Mouse (Mus musculus) neural tube, embryonic 12.5 days (tissue): ENCODE results near the gene Cpsf7. TPM values are rescaled to one million over a fixed set of nuclear protein-coding genes. Genes with fewer than 3 reads are reported as not detected.

Experiments
- ATAC-seq: fragments of 200-750 bp; cut with Nextera tagmentation; 2 replicates; pipeline ENCODE4 v1.8.0; 2017; ENCODE audit warnings: low read depth, mild to moderate bottlenecking, moderate TSS enrichment, moderate library complexity; ENCODE audit not compliant: low FRiP score
- H3K27ac ChIP-seq: fragments of 300-500 bp; sonication (generic); 2 replicates; pipeline ENCODE4 v1.5.1; 2016
- H3K27me3 ChIP-seq: fragments of 300-500 bp; sonication (generic); replicated peaks from 2 replicates; pipeline ENCODE4 v1.6.1; 2016; ENCODE audit warnings: mild to moderate bottlenecking
- H3K36me3 ChIP-seq: fragments of 300-500 bp; sonication (generic); 2 replicates; pipeline ENCODE4 v1.6.1; 2016; ENCODE audit warnings: mild to moderate bottlenecking
- H3K4me1 ChIP-seq: fragments of 300-500 bp; sonication (generic); 2 replicates; pipeline ENCODE4 v1.6.1; 2016
- H3K4me2 ChIP-seq: fragments of 300-500 bp; sonication (generic); replicated peaks from 2 replicates; pipeline ENCODE4 v1.6.1; 2016; ENCODE audit warnings: mild to moderate bottlenecking
- H3K4me3 ChIP-seq: fragments of 300-500 bp; sonication (generic); 2 replicates; pipeline ENCODE4 v1.5.1; 2016
- H3K9ac ChIP-seq: fragments of 300-500 bp; sonication (generic); 2 replicates; pipeline ENCODE4 v1.6.1; 2016; ENCODE audit warnings: mild to moderate bottlenecking
- H3K9me3 ChIP-seq: fragments of 300-500 bp; sonication (generic); 2 replicates; pipeline ENCODE4 v1.6.1; 2016; ENCODE audit warnings: mild to moderate bottlenecking
- WGBS: fragments of 180-500 bp; shearing (Covaris S2); methylation state at CpG from one replicate; pipeline ENCODE4 v1.1.7; 2016; 5-methylcytosine and 5-hydroxymethylcytosine counted together
- polyA plus RNA-seq: library from polyadenylated mRNA; unstranded; fragments of >200 nt; fragmentation: Nextera tagmentation; extraction: Ambion mirVana; gene quantifications from 2 replicates; pipeline ENCODE4 v1.2.1, GENCODE M21; 2016

Cpsf7 gene
- polyA plus RNA-seq, 1 experiment from 2014 or later, result 57.2 TPM

DNA sequence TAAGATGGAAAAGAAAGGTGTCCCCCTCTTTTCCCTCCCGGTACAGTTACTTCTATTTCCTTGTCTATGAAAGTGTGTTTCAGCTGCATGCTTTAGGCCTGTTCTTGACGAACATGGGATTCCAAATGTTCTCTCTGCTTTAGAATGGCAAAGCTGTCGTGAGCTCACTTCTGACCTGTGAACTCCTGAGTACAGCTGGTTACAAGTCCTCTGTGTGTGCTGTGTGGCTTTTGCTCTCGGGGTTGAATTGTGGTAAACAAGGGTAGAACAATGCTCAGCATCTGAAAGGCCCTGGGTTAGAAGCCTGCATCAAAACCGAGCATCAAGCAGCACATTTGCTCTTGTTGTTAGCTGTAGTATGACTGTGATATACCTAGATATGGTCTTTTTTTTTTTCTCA is 37.3 kb downstream of the Cpsf7 start:
- Histone ChIP-seq H3K27ac (no peak overlapping the region), H3K9me3 (no peaks in the 10 kb centered on the region), H3K4me1 (no peaks in the 10 kb centered on the region), H3K9ac (no peak overlapping the region), H3K4me2 (no peak overlapping the region), H3K4me3 (no peak overlapping the region), H3K36me3 (no peaks in the 10 kb centered on the region), H3K27me3 (no peaks in the 10 kb centered on the region)
- 70% methylated on average over 5 of the region's 5 CpGs for WGBS
- ATAC-seq, result no peak

DNA sequence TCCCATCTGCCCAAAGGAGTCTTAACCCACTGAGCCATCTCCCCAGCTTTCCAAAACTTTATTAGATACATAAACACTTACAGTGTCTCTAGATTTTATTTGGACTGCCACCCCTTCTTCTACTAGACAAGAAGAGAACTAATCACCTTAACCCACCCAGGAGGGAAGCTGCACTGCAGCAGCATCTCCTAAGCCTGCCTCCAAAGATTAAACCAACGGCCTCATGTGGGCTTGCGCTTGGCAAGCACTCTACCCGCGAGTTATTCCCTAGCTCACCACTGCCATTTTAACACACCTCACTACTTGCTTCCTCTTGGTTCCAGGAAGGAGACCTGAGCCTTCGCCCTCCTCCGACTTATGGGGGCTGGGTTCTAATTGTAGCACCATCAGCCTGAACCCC is 39.2 kb downstream of the Cpsf7 start:
- Histone ChIP-seq H3K4me3 (no peak overlapping the region), H3K4me2 (no peak overlapping the region), H3K27ac (no peak overlapping the region), H3K9me3 (no peaks in the 10 kb centered on the region), H3K36me3 (peaks cover 6% of the 10 kb centered on the region; the same call in 1 of the 2 replicates), H3K9ac (no peak overlapping the region), H3K27me3 (no peaks in the 10 kb centered on the region), H3K4me1 (no peaks in the 10 kb centered on the region)
- WGBS, result 78% methylated on average over 6 of the region's 6 CpGs
- ATAC-seq, result no peak

DNA sequence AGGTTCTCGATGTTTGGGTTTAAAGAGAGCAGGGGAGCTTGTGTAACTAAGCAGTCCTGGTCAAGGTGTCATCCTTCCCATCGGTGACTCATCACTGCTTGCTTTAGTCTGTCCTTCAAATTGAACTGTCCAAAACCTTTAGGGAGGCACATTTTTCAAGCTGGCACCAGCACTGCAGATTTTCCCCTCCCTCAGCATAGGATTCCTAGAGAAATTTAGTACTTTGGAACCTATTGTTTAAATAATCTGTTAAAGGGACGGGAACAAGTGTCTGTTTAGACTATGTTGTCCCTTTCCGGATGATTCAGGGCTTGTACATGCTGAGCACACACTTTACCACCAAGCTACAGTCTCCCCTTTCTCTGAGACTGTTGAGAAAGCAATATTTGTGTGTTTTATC is 40.2 kb downstream of the Cpsf7 start:
- Histone ChIP-seq H3K36me3 (peaks cover 15% of the 10 kb centered on the region; the same call in 1 of the 2 replicates), H3K27ac (no peak overlapping the region), H3K9me3 (no peaks in the 10 kb centered on the region), H3K4me3 (no peak overlapping the region), H3K9ac (no peak overlapping the region), H3K27me3 (no peaks in the 10 kb centered on the region), H3K4me1 (no peaks in the 10 kb centered on the region), H3K4me2 (no peak overlapping the region)
- 80% methylated on average over 4 of the region's 4 CpGs for WGBS
- no peak for ATAC-seq

DNA sequence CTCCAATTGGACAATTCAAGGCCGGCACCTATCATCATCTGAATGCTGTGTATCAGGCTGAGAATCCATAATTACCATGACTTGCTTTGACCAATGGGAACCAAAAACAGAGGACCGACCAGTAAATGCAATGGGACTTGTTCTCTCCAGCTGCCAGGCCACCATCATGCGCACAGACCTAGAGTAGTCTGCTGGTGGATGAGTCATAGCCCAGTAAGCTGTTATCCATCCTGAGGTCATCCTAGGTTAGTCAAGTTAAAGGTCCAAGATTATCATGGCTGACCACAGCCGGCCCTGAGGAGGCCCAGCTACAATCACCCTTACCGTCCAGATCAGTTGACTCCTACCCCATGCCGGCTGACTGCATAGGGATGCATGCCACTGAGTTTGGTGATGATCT is 44.6 kb downstream of the Cpsf7 start:
- no peak overlapping the region for H3K4me3 ChIP-seq
- no peak overlapping the region for H3K27ac ChIP-seq
- no peak for ATAC-seq
- WGBS, result 96% methylated on average over 6 of the region's 6 CpGs
- no peak overlapping the region for H3K9ac ChIP-seq
- no peak overlapping the region for H3K4me2 ChIP-seq
- no peaks in the 10 kb centered on the region for H3K27me3 ChIP-seq
- H3K9me3 ChIP-seq, result no peaks in the 10 kb centered on the region
- peaks cover 52% of the 10 kb centered on the region for H3K36me3 ChIP-seq
- H3K4me1 ChIP-seq, result no peaks in the 10 kb centered on the region

DNA sequence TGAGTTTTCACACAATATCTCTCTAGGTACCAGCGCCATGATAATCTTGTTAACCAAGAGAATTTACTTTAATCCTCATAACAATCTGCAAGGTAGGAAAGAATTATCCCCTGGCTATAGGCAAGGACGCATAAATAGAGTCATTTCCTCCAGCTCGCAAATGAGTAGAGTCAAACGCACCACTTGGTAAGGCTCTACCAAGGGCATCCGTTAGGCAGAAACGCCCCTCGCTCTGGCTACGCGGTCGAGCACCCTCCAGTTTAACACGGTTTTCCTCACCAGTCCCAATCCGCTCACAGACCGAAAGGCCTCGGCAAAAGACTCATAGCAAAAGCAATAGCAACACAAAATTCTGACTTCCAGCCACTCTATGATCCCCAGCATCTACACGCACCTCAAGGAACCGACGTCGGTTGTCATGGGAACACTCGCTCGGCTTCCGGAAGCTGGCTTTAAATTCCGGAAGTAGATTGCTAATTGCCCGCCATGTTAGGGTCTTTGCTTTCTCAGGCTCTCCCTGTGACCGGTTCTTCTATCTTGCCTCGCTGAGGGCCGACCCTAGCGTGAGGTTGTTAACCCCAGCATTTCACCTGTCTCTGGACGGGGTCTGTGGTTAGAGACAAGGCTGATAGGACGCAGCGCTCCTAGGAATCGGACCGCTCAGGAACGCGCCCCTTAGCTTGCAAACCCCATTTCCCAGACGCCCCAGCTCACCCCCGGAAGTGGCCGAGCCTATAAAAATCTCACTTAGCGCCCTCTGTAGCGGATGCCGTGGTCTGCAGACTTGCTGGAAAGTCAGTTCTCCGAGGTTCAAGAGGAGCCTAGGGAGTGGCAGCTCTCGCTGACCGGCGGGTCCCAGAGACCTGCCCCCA is 51.9 kb downstream of the Cpsf7 start, which contains the start of the genes Cyb561a3 and Tmem138:
Gene Cyb561a3, plus strand, starts transcription at position 483 of the 872 bp plus-strand sequence.
Gene Tmem138, minus strand, starts transcription at position 673 of the 872 bp plus-strand sequence.
- Histone ChIP-seq H3K9ac (peak within 1 kb of the TSS; percentile 66), H3K4me3 (peak within 1 kb of the TSS; percentile 51), H3K27ac (0 out of 2 replicates have a peak within 1 kb of the TSS, but pooled peaks have one; percentile 28), H3K9me3 (no peaks in the 10 kb centered on the region), H3K4me1 (peaks cover 11% of the 10 kb centered on the region), H3K4me2 (peak within 1 kb of the TSS; percentile 79), H3K36me3 (peaks cover 27% of the 10 kb centered on the region), H3K27me3 (no peaks in the 10 kb centered on the region)
- under 1% methylated on average over 44 of the region's 44 CpGs for WGBS
- ATAC-seq, result peak; percentile 96

DNA sequence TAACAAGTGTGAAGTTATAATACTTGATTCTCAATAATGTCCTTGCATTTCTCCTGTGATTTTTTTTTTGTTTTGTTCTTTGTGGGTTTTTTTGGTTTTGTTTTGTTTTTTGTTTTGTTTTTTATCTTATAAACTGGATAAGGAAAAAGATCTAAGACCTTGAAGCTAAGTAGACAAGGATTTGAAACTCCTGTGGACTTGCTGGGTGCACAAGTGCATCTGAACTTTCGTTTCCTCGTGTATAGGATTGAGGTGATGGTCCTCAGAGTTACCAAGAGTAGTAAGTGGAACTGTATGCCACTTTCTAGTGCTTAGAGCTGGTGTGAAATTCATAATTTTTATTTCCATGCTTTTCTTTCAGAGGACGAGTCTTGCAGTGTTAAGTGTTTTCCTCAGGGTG is 55.0 kb downstream of the Cpsf7 start:
- H3K4me3 ChIP-seq, result no peak overlapping the region
- no peaks in the 10 kb centered on the region for H3K27me3 ChIP-seq
- peaks cover 7% of the 10 kb centered on the region for H3K36me3 ChIP-seq
- no peak for ATAC-seq
- H3K4me2 ChIP-seq, result no peak overlapping the region
- peaks cover 11% of the 10 kb centered on the region for H3K4me1 ChIP-seq
- no peaks in the 10 kb centered on the region for H3K9me3 ChIP-seq
- H3K27ac ChIP-seq, result no peak overlapping the region
- H3K9ac ChIP-seq, result no peak overlapping the region
- WGBS, result 84% methylated on average over 3 of the region's 3 CpGs

DNA sequence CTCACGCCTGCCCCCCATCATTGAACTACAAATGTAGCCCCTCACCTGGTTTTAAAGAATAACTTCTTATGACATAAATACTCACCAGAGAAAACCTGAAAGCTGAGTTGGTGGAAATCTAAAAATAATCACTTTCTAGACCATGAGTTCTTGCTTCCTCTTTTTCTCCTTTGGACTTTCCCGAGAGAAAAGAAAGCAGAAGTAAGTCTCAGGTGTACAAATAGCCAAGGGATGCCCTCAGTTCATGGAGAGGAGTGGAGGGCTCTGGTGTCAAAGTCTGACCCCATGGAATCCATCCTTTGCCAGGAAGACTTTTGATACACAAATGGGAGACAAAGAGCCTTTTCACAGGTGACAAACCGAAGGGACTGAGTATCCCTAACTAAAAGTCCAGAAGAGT is 55.7 kb downstream of the Cpsf7 start:
- H3K4me3 ChIP-seq, result no peak overlapping the region
- WGBS, result 80% methylated on average over 3 of the region's 3 CpGs
- H3K4me1 ChIP-seq, result peaks cover 11% of the 10 kb centered on the region
- H3K27ac ChIP-seq, result no peak overlapping the region
- no peaks in the 10 kb centered on the region for H3K9me3 ChIP-seq
- 0 out of 2 replicates have a peak, but pooled peaks cover 6% of the 10 kb centered on the region for H3K36me3 ChIP-seq
- no peak for ATAC-seq
- H3K4me2 ChIP-seq, result no peak overlapping the region
- H3K9ac ChIP-seq, result no peak overlapping the region
- H3K27me3 ChIP-seq, result no peaks in the 10 kb centered on the region

DNA sequence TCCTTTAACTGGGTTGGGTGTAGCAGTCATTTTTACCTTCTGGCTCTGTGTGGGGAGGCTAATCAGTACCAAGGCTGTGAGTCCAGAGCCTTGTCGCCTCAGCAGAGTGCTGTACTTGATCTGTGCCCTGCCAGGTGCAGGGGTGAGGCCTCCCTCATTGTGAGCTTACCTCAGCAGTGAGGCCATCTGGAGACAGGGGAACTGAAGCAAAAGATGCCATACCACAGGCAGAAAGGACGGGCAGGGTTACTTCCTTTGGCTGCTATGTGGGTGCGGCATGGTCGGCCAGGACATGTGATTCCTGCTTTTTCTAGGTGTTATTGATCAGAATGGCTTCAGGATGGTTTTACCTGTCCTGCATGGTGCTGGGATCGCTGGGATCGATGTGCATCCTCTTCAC is 56.9 kb downstream of the Cpsf7 start:
- H3K27me3 ChIP-seq, result no peaks in the 10 kb centered on the region
- no peaks in the 10 kb centered on the region for H3K9me3 ChIP-seq
- H3K4me3 ChIP-seq, result no peak overlapping the region
- H3K36me3 ChIP-seq, result 0 out of 2 replicates have a peak, but pooled peaks cover 6% of the 10 kb centered on the region
- no peak overlapping the region for H3K4me2 ChIP-seq
- no peak for ATAC-seq
- H3K4me1 ChIP-seq, result peaks cover 6% of the 10 kb centered on the region; the same call in 1 of the 2 replicates
- H3K9ac ChIP-seq, result no peak overlapping the region
- 86% methylated on average over 6 of the region's 6 CpGs for WGBS
- H3K27ac ChIP-seq, result no peak overlapping the region

DNA sequence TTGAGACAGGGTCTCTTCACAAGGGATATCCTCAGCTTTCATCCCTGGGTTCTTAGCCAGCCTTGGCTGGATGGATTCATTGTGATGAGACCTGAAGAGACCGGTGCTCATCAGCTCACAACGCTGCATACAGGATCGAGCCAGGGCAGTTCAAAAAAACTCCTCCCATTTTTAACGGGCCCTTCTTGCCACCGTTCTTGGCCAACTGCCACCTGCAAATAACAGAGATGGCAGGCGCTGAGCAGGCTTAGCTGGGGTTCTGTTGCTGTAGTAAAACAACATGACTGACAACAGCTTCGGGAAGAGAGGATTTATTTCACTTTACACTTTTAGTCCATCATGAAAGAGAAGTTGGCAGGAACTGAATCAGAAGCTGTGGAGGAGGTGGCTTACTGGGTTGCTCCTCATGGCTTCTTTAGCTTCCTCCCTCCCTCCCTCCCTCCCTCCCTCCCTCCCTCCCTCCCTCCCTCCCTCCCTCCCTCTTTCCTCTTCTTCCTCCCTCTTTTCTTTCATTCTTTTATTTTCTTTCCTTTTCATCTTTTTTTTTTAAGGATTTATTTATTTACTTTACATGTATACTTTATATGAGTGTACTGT is 58.6 kb downstream of the Cpsf7 start:
- Histone ChIP-seq H3K4me3 (no peak overlapping the region), H3K4me1 (no peaks in the 10 kb centered on the region), H3K9me3 (no peaks in the 10 kb centered on the region), H3K36me3 (0 out of 2 replicates have a peak, but pooled peaks cover 9% of the 10 kb centered on the region), H3K27me3 (no peaks in the 10 kb centered on the region), H3K27ac (no peak overlapping the region), H3K4me2 (no peak overlapping the region), H3K9ac (no peak overlapping the region)
- ATAC-seq, result no peak
- WGBS, result 78% methylated on average over 7 of the region's 7 CpGs

DNA sequence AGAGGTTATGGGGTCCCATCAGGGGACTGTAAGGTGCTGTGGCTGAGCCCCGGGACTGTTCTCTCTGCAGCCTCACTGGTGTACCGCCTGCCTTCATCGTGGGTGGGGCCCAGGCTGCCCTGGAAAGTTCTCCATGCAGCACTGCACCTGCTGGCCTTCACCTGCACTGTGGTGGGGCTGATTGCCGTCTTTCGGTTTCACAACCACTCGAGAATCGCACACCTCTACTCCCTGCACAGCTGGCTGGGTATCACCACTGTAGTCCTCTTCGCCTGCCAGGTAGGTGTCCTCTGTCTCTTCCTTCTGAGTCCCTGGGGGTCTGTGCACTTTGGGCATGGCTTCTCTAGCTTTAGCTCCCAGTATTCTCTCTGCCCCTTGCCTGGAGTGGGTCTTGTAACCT is 60.0 kb downstream of the Cpsf7 start:
- H3K9me3 ChIP-seq, result no peaks in the 10 kb centered on the region
- no peak overlapping the region for H3K4me3 ChIP-seq
- H3K9ac ChIP-seq, result no peak overlapping the region
- H3K36me3 ChIP-seq, result peaks cover 16% of the 10 kb centered on the region; the same call in 1 of the 2 replicates
- no peak overlapping the region for H3K27ac ChIP-seq
- no peak for ATAC-seq
- 91% methylated on average over 8 of the region's 8 CpGs for WGBS
- H3K4me1 ChIP-seq, result no peaks in the 10 kb centered on the region
- no peaks in the 10 kb centered on the region for H3K27me3 ChIP-seq
- no peak overlapping the region for H3K4me2 ChIP-seq

DNA sequence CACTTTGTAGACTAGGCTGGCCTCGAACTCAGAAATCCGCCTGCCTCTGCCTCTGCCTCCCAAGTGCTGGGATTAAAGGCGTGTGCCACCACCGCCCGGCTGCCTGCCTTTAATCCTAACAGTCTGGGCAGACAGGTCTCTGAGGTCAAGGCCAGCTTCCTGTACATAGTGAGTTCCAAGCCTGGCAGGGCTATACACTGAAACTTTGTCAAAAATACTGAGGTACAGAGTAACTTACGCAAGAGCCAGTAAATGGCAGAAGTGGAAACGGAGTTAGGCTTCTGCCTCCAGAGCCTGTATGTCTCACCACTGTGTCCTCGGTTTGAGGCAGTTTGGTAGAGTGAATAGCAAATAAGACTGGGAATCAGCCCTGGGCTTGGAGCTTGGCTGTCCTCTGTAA is 62.2 kb downstream of the Cpsf7 start:
- H3K4me1 ChIP-seq, result no peaks in the 10 kb centered on the region
- peaks cover 20% of the 10 kb centered on the region; the same call in 1 of the 2 replicates for H3K36me3 ChIP-seq
- WGBS, result 91% methylated on average over 8 of the region's 8 CpGs
- no peak for ATAC-seq
- no peak overlapping the region for H3K9ac ChIP-seq
- H3K4me3 ChIP-seq, result no peak overlapping the region
- H3K4me2 ChIP-seq, result no peak overlapping the region
- H3K27ac ChIP-seq, result no peak overlapping the region
- no peaks in the 10 kb centered on the region for H3K9me3 ChIP-seq
- H3K27me3 ChIP-seq, result no peaks in the 10 kb centered on the region

DNA sequence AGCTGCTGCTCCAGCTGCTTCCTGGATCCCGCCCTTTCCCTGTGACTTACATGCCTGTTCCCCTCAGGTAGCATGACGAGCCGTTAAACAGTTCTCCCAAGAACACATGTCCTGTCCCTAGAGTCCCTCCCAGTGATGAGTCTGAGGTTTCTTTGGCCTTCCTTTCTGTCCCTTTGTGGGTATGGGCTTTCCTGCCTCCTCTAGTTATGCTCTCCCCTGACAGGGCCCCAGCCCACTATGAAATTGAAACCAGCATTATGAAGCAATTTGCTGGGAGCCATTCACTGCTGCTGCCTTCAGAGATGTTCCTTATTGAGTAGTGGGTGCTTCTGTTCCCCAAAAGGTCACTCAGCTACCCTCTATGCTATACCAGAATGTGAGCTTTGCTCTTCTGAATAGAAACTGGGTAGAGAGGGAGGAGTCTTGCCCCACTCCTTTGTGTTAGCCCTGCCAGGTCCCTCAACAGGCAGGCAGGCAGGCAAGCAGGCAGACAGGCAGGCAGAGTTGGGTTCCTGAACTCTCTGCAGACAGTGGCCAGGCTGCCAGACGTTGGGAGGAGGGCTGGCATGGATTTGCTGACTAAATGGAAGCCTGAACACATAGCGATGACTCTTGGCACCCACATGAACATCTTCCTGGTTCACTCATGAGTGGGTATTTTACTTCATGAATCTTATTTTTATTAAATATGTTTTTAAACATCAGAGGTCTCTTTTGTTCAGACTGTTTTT is 64.2 kb downstream of the Cpsf7 start:
- Histone ChIP-seq H3K4me1 (no peaks in the 10 kb centered on the region), H3K9ac (no peak overlapping the region), H3K27me3 (no peaks in the 10 kb centered on the region), H3K27ac (no peak overlapping the region), H3K4me2 (no peak overlapping the region), H3K9me3 (no peaks in the 10 kb centered on the region), H3K36me3 (peaks cover 33% of the 10 kb centered on the region), H3K4me3 (no peak overlapping the region)
- ATAC-seq, result no peak
- WGBS, result 72% methylated on average over 5 of the region's 5 CpGs
